Mouse (Mus musculus) CH12.LX (cell line): Measurements from ENCODE around the gene Gabrg2. TPM values are rescaled to one million over a fixed set of nuclear protein-coding genes. Genes with fewer than 3 reads are reported as not detected.

ENCODE experiments used
- DNase-seq: peaks from one replicate; pipeline ENCODE4 v3.0.0-alpha.2; 2013; ENCODE audit errors: extremely low read depth
- H3K27ac ChIP-seq: 2 replicates; pipeline ENCODE4 v1.5.1; 2012; ENCODE audit warnings: low read depth, mild to moderate bottlenecking, control low read depth, moderate library complexity; ENCODE audit not compliant: insufficient read depth
- H3K27me3 ChIP-seq: replicated peaks from 2 replicates; pipeline ENCODE3; 2012; ENCODE audit warnings: inconsistent platforms
- H3K36me3 ChIP-seq, 2 experiments: replicated peaks in 1 of 2; 2 replicates each; pipeline versions ENCODE3 to v1.6.1; 2012; ENCODE audit warnings: inconsistent platforms in 1 of 2, low read length in 1 of 2, mild to moderate bottlenecking in 1 of 2, mixed read lengths in 1 of 2, moderate library complexity in 1 of 2; ENCODE audit not compliant: control insufficient read depth in 1 of 2, insufficient read depth in 1 of 2
- H3K4me1 ChIP-seq, 2 experiments: 2 replicates each; pipeline ENCODE4 v1.6.1; 2012; ENCODE audit warnings: inconsistent platforms in 1 of 2, moderate library complexity in 1 of 2; ENCODE audit not compliant: insufficient read depth in 2 of 2, control insufficient read depth in 1 of 2
- H3K4me2 ChIP-seq: 2 replicates; pipeline ENCODE4 v1.6.1; 2012; ENCODE audit warnings: low read depth, mild to moderate bottlenecking, control low read depth; ENCODE audit not compliant: poor library complexity, insufficient read depth, severe bottlenecking
- H3K4me3 ChIP-seq, 3 experiments: fragments of 150-350 bp in 1 of 3; sonication (generic) in 1 of 3; replicated peaks in 1 of 3; 2 replicates each; pipeline versions ENCODE3 to v1.5.1; 2011 to 2012; ENCODE audit warnings: low read depth in 2 of 3, low read length in 2 of 3, mild to moderate bottlenecking in 2 of 3, moderate library complexity in 2 of 3, control low read depth in 1 of 3, improper control_type of control experiment in 1 of 3, inconsistent platforms in 1 of 3, mixed read lengths in 1 of 3; ENCODE audit not compliant: poor library complexity in 1 of 3
- H3K79me2 ChIP-seq: replicated peaks from 2 replicates; pipeline ENCODE4 v1.6.1; 2012; ENCODE audit warnings: mild to moderate bottlenecking, moderate library complexity; ENCODE audit not compliant: control insufficient read depth, poor library complexity, insufficient read depth, severe bottlenecking; ENCODE audit errors: extremely low read depth
- H3K9ac ChIP-seq: 2 replicates; pipeline ENCODE4 v1.6.1; 2012; ENCODE audit warnings: low read depth, mild to moderate bottlenecking, control low read depth, moderate library complexity; ENCODE audit not compliant: insufficient read depth
- H3K9me3 ChIP-seq: replicated peaks from 2 replicates; pipeline ENCODE3; 2012; ENCODE audit warnings: low read length, inconsistent platforms, mixed read lengths
- BHLHE40 ChIP-seq: IDR thresholded peaks from 2 replicates; pipeline ENCODE4 v1.6.1; 2011; ENCODE audit warnings: mild to moderate bottlenecking, low read depth, low read length, improper control_type of control experiment
- CHD1 ChIP-seq: IDR thresholded peaks from 2 replicates; pipeline ENCODE4 v1.6.1; 2012; ENCODE audit warnings: low read depth, low read length, improper control_type of control experiment, inconsistent platforms
- E2F4 ChIP-seq: IDR thresholded peaks from 2 replicates; pipeline ENCODE4 v1.6.1; 2011; ENCODE audit warnings: low read depth, low read length, improper control_type of control experiment; ENCODE audit not compliant: insufficient replicate concordance
- ELF1 ChIP-seq: IDR thresholded peaks from 2 replicates; pipeline ENCODE4 v1.6.1; 2014; ENCODE audit warnings: low read depth, mild to moderate bottlenecking, inconsistent platforms, low read length, improper control_type of control experiment
- GABPA ChIP-seq: IDR thresholded peaks from 2 replicates; pipeline ENCODE4 v1.6.1; 2012; ENCODE audit warnings: low read depth, low read length, improper control_type of control experiment, inconsistent platforms; ENCODE audit not compliant: insufficient replicate concordance
- HCFC1 ChIP-seq: IDR thresholded peaks from 2 replicates; pipeline ENCODE4 v1.6.1; 2012; ENCODE audit warnings: low read depth, mild to moderate bottlenecking, inconsistent platforms, low read length, improper control_type of control experiment
- JUN ChIP-seq: IDR thresholded peaks from 2 replicates; pipeline ENCODE4 v1.6.1; 2011; ENCODE audit warnings: low read depth, mild to moderate bottlenecking, low read length, improper control_type of control experiment, moderate library complexity; ENCODE audit not compliant: insufficient read depth
- JUND ChIP-seq: conservative IDR thresholded peaks from 2 replicates; pipeline ENCODE4 v1.6.1; 2011; ENCODE audit warnings: low read depth, low read length, improper control_type of control experiment
- KAT2A ChIP-seq: IDR thresholded peaks from 2 replicates; pipeline ENCODE4 v1.6.1; 2012; ENCODE audit warnings: low read length, improper control_type of control experiment, inconsistent platforms; ENCODE audit not compliant: insufficient replicate concordance
- MAFK ChIP-seq: IDR thresholded peaks from 2 replicates; pipeline ENCODE4 v1.6.1; 2011; ENCODE audit warnings: low read length, improper control_type of control experiment; ENCODE audit not compliant: insufficient replicate concordance
- MAX ChIP-seq: IDR thresholded peaks from 2 replicates; pipeline ENCODE4 v1.6.1; 2011; ENCODE audit warnings: low read length, improper control_type of control experiment
- MAZ ChIP-seq: IDR thresholded peaks from 2 replicates; pipeline ENCODE4 v1.6.1; 2012; ENCODE audit warnings: low read depth, mild to moderate bottlenecking, inconsistent platforms, low read length, improper control_type of control experiment, moderate library complexity
- MXI1 ChIP-seq: IDR thresholded peaks from 2 replicates; pipeline ENCODE4 v1.6.1; 2011; ENCODE audit warnings: mild to moderate bottlenecking, low read depth, low read length, improper control_type of control experiment
- NRF1 ChIP-seq: IDR thresholded peaks from 2 replicates; pipeline ENCODE4 v1.6.1; 2014; ENCODE audit warnings: low read depth, mild to moderate bottlenecking, inconsistent platforms, low read length, improper control_type of control experiment, moderate library complexity
- POLR2A ChIP-seq: IDR thresholded peaks from 2 replicates; pipeline ENCODE4 v1.6.1; 2011; ENCODE audit warnings: low read depth, mild to moderate bottlenecking, improper control_type of control experiment, low read length
- RAD21 ChIP-seq: IDR thresholded peaks from 2 replicates; pipeline ENCODE4 v1.6.1; 2011; ENCODE audit warnings: low read depth, mild to moderate bottlenecking, low read length, improper control_type of control experiment, moderate library complexity
- SIN3A ChIP-seq: IDR thresholded peaks from 2 replicates; pipeline ENCODE4 v1.6.1; 2012; ENCODE audit warnings: low read length, improper control_type of control experiment, inconsistent platforms
- SMC3 ChIP-seq: IDR thresholded peaks from 2 replicates; pipeline ENCODE4 v1.6.1; 2011; ENCODE audit warnings: low read depth, low read length, improper control_type of control experiment
- TBP ChIP-seq: conservative IDR thresholded peaks from 2 replicates; pipeline ENCODE4 v1.6.1; 2011; ENCODE audit warnings: low read depth, low read length, improper control_type of control experiment
- TCF12 ChIP-seq: IDR thresholded peaks from 2 replicates; pipeline ENCODE4 v1.6.1; 2014; ENCODE audit warnings: low read depth, mild to moderate bottlenecking, inconsistent platforms, low read length, improper control_type of control experiment
- UBTF ChIP-seq: IDR thresholded peaks from 2 replicates; pipeline ENCODE4 v1.6.1; 2012; ENCODE audit warnings: low read depth, mild to moderate bottlenecking, inconsistent platforms, low read length, improper control_type of control experiment, moderate library complexity
- USF1 ChIP-seq: IDR thresholded peaks from 2 replicates; pipeline ENCODE4 v1.6.1; 2014; ENCODE audit warnings: low read depth, mild to moderate bottlenecking, inconsistent platforms, low read length, improper control_type of control experiment
- USF2 ChIP-seq: conservative IDR thresholded peaks from 2 replicates; pipeline ENCODE4 v1.6.1; 2011; ENCODE audit warnings: low read depth, low read length, improper control_type of control experiment
- ZKSCAN1 ChIP-seq: IDR thresholded peaks from 2 replicates; pipeline ENCODE4 v1.6.1; 2012; ENCODE audit warnings: low read depth, inconsistent platforms, low read length, improper control_type of control experiment, borderline replicate concordance
- ZMIZ1 ChIP-seq: IDR thresholded peaks from 2 replicates; pipeline ENCODE4 v1.6.1; 2012; ENCODE audit warnings: low read depth, mild to moderate bottlenecking, inconsistent platforms, low read length, improper control_type of control experiment
- dilution Hi-C: fragments of 300-500 bp; cut with MboI; formaldehyde crosslinking; loops from 2 replicates; pipeline ENCODE4 v1.14.3; 2020; ENCODE audit warnings: low sequenced_read_pairs; ENCODE audit not compliant: extremely low pct_unique_long_range_greater_than_20kb, extremely low pct_ligation_motif_present
- in situ Hi-C: fragments of 300-500 bp; cut with MboI; formaldehyde crosslinking; loops from 3 replicates; pipeline ENCODE4 v1.14.3; 2019; ENCODE audit warnings: low sequenced_read_pairs, low pct_ligation_motif_present, low pct_unique_long_range_greater_than_20kb, mixed read lengths
- polyA plus RNA-seq: library from polyadenylated mRNA; unstranded; fragments of >175 nt; gene quantifications from 2 replicates; pipeline ENCODE4 v1.2.1, GENCODE M21; 2012; ENCODE audit warnings: low read depth; ENCODE audit not compliant: insufficient read length
- total RNA-seq, 2 experiments: library from RNA; depleted of rRNA; stranded (reverse); fragments of 300-350 nt in 1 of 2; fragments of >200 nt in 1 of 2; gene quantifications; 2 replicates each; pipeline ENCODE4 v1.2.3; 2012 to 2014

Gene Gabrg2
- total and polyA plus RNA-seq, 3 experiments = not detected

GRCm38 (mm10) chr11:41962706-41963105, 38.0 kb downstream of the Gabrg2 start:
- Histone ChIP-seq H3K27ac (no peak overlapping the region), H3K4me1 (no peaks in the 10 kb centered on the region), H3K79me2 (no peaks in the 10 kb centered on the region), H3K9me3 (no peaks in the 10 kb centered on the region), H3K36me3 (no peaks in the 10 kb centered on the region), H3K4me2 (no peak overlapping the region), H3K4me3 (no peak overlapping the region), H3K9ac (no peak overlapping the region), H3K27me3 (no peaks in the 10 kb centered on the region)
- in situ Hi-C loops (no loop called here), dilution Hi-C loops (no loop called here)
- DNase-seq = no peak
- no peak for TF ChIP-seq CHD1
- no peak for TF ChIP-seq MAFK
- TF ChIP-seq MXI1 = no peak
- no peak for TF ChIP-seq SIN3A
- no peak for TF ChIP-seq USF1
- TF ChIP-seq JUN = no peak
- TF ChIP-seq RAD21 = no peak
- TF ChIP-seq KAT2A = no peak
- TF ChIP-seq MAX = no peak
- TF ChIP-seq TCF12 = no peak
- no peak for TF ChIP-seq ZKSCAN1
- TF ChIP-seq MAZ = no peak
- no peak for TF ChIP-seq BHLHE40
- no peak for TF ChIP-seq ZMIZ1
- no peak for TF ChIP-seq HCFC1

DNA sequence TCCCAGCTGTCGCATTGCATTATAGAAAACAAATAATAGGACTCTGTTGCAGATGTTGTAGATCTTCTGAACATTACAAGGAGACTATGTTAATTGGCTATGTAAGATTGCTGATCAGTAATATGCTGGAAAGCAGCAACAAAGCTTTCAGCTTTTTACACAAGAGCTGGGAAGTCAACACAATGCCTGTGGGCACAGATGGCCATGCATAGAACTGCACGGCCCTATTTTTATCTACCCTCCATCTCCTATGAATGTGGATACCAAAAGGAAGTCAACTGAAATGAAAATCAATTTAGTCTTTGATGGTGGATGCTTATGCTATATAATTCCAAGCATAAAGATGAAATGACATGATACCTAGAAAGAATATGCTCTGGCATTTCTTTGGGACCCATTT, 47.1 kb downstream of the Gabrg2 start:
- dilution Hi-C loops (no loop called here), in situ Hi-C loops (no loop called here)
- H3K4me2 ChIP-seq = peak overlapping the region; percentile 38
- H3K4me3 ChIP-seq = no peak overlapping the region
- no peaks in the 10 kb centered on the region for H3K79me2 ChIP-seq
- H3K9ac ChIP-seq = no peak overlapping the region
- TF ChIP-seq JUND (no peak), SMC3 (no peak), UBTF (no peak), GABPA (no peak), USF2 (no peak), NRF1 (no peak), E2F4 (no peak), ELF1 (no peak), TBP (no peak), MAX (no peak), MAFK (no peak), POLR2A (no peak)
- no peaks in the 10 kb centered on the region for H3K27me3 ChIP-seq
- H3K36me3 ChIP-seq = no peaks in the 10 kb centered on the region
- H3K27ac ChIP-seq = no peak overlapping the region
- DNase-seq = no peak
- peaks cover 0 to 11% of the 10 kb centered on the region in 2 experiments; a peak in 1 of 4 replicates for H3K4me1 ChIP-seq
- H3K9me3 ChIP-seq = no peaks in the 10 kb centered on the region
